Mouse (Mus musculus) limb, embryonic 10.5 days (tissue): Measurements from ENCODE around the gene Rnasel. TPM values are rescaled to one million over a fixed set of nuclear protein-coding genes. Genes with fewer than 3 reads are reported as not detected.

Experiments
- DNase-seq: peaks from one replicate; pipeline ENCODE4 v3.0.0-alpha.2; 2017; ENCODE audit warnings: low spot score
- H3K27ac ChIP-seq: fragments of 300-500 bp; sonication (generic); 2 replicates; pipeline ENCODE4 v1.5.1; 2016; ENCODE audit warnings: mild to moderate bottlenecking
- H3K27me3 ChIP-seq: fragments of 300-500 bp; sonication (generic); 2 replicates; pipeline ENCODE4 v1.6.1; 2016; ENCODE audit warnings: low read depth, mild to moderate bottlenecking; ENCODE audit not compliant: poor library complexity, severe bottlenecking
- H3K36me3 ChIP-seq: fragments of 300-500 bp; sonication (generic); 2 replicates; pipeline ENCODE4 v1.6.1; 2016; ENCODE audit warnings: mild to moderate bottlenecking, moderate library complexity
- H3K4me1 ChIP-seq: fragments of 300-500 bp; sonication (generic); 2 replicates; pipeline ENCODE4 v1.6.1; 2016
- H3K4me3 ChIP-seq: fragments of 300-500 bp; sonication (generic); 2 replicates; pipeline ENCODE4 v1.5.1; 2016; ENCODE audit warnings: mild to moderate bottlenecking, moderate library complexity
- H3K9me3 ChIP-seq: fragments of 300-500 bp; sonication (generic); replicated peaks from 2 replicates; pipeline ENCODE4 v1.6.1; 2016; ENCODE audit warnings: mild to moderate bottlenecking
- WGBS: fragments of 180-500 bp; shearing (Covaris S2); methylation state at CpG from one replicate; pipeline ENCODE4 v1.1.7; 2016; 5-methylcytosine and 5-hydroxymethylcytosine counted together
- polyA plus RNA-seq: library from polyadenylated mRNA; unstranded; fragments of >200 nt; fragmentation: Nextera tagmentation; extraction: Ambion mirVana; gene quantifications from 2 replicates; pipeline ENCODE4 v1.2.1, GENCODE M21; 2016

Rnasel gene
- 4.0 and 8.2 TPM in 2 replicates for polyA plus RNA-seq

- H3K4me3 ChIP-seq, result peak within 1 kb of the TSS; percentile 51
- 5% methylated on average over 18 of the region's 18 CpGs for WGBS
- peak; percentile 86 for DNase-seq
- no peaks in the 10 kb centered on the region for H3K36me3 ChIP-seq
- H3K27ac ChIP-seq, result peak within 1 kb of the TSS; percentile 93
- H3K9me3 ChIP-seq, result no peaks in the 10 kb centered on the region
- H3K27me3 ChIP-seq, result 0 out of 2 replicates have a peak, but pooled peaks cover 4% of the 10 kb centered on the region
- peaks cover 22% of the 10 kb centered on the region for H3K4me1 ChIP-seq
These were observed at the start of gene Rnasel for GRCm38 (mm10) chr1:153749211-153749801. Rnasel (plus strand) TSS chr1:153749426.

GRCm38 (mm10) chr1:153700448-153701063 lies 48.7 kb upstream of the Rnasel start:
- H3K4me3 ChIP-seq, result no peak overlapping the region
- H3K9me3 ChIP-seq, result no peaks in the 10 kb centered on the region
- no peaks in the 10 kb centered on the region for H3K36me3 ChIP-seq
- no peak for DNase-seq
- WGBS, result 90% methylated on average over 11 of the region's 11 CpGs
- H3K4me1 ChIP-seq, result peaks cover 68% of the 10 kb centered on the region
- H3K27ac ChIP-seq, result peak overlapping the region; percentile 56; the same call in 1 of the 2 replicates
- H3K27me3 ChIP-seq, result no peaks in the 10 kb centered on the region

- Histone ChIP-seq H3K27me3 (no peaks in the 10 kb centered on the region), H3K4me3 (no peak overlapping the region), H3K9me3 (no peaks in the 10 kb centered on the region), H3K36me3 (no peaks in the 10 kb centered on the region), H3K4me1 (peaks cover 68% of the 10 kb centered on the region), H3K27ac (peak overlapping the region; percentile 86)
- no peak for DNase-seq
- WGBS, result 93% methylated on average over 1 of the region's 1 CpGs
These were observed 47.8 kb upstream of the Rnasel start for GRCm38 (mm10) chr1:153701461-153701860.

- H3K4me1 ChIP-seq, result peaks cover 68% of the 10 kb centered on the region
- peak overlapping the region; percentile 86 for H3K27ac ChIP-seq
- WGBS, result 52% methylated on average over 8 of the region's 8 CpGs
- no peaks in the 10 kb centered on the region for H3K9me3 ChIP-seq
- no peaks in the 10 kb centered on the region for H3K36me3 ChIP-seq
- no peaks in the 10 kb centered on the region for H3K27me3 ChIP-seq
- no peak for DNase-seq
- H3K4me3 ChIP-seq, result no peak overlapping the region
These were observed 46.9 kb upstream of the Rnasel start for GRCm38 (mm10) chr1:153702166-153702852.

- Histone ChIP-seq H3K4me1 (peaks cover 62% of the 10 kb centered on the region), H3K4me3 (no peak overlapping the region), H3K27ac (peak overlapping the region; percentile 86), H3K9me3 (no peaks in the 10 kb centered on the region), H3K27me3 (no peaks in the 10 kb centered on the region), H3K36me3 (no peaks in the 10 kb centered on the region)
- no peak for DNase-seq
- 71% methylated on average over 8 of the region's 8 CpGs for WGBS
These were observed 46.3 kb upstream of the Rnasel start for GRCm38 (mm10) chr1:153702853-153703410.

- 10% methylated on average over 12 of the region's 12 CpGs for WGBS
- Histone ChIP-seq H3K9me3 (no peaks in the 10 kb centered on the region), H3K4me1 (peaks cover 59% of the 10 kb centered on the region), H3K27me3 (no peaks in the 10 kb centered on the region), H3K4me3 (peak overlapping the region; percentile 6; the same call in 1 of the 2 replicates), H3K36me3 (no peaks in the 10 kb centered on the region), H3K27ac (peak overlapping the region; percentile 86)
- peak; percentile 56 for DNase-seq
These were observed 45.7 kb upstream of the Rnasel start for GRCm38 (mm10) chr1:153703445-153703991.

- H3K4me1 ChIP-seq, result peaks cover 52% of the 10 kb centered on the region
- no peak for DNase-seq
- no peaks in the 10 kb centered on the region for H3K9me3 ChIP-seq
These were observed 45.1 kb upstream of the Rnasel start for GRCm38 (mm10) chr1:153704174-153704573.

GRCm38 (mm10) chr1:153704996-153705395 lies 44.2 kb upstream of the Rnasel start:
- no peak overlapping the region for H3K4me3 ChIP-seq
- H3K9me3 ChIP-seq, result no peaks in the 10 kb centered on the region
- H3K4me1 ChIP-seq, result peaks cover 50% of the 10 kb centered on the region
- no peaks in the 10 kb centered on the region for H3K27me3 ChIP-seq
- no peak for DNase-seq
- peak overlapping the region; percentile 26; the same call in 1 of the 2 replicates for H3K27ac ChIP-seq
- H3K36me3 ChIP-seq, result no peaks in the 10 kb centered on the region
- 13% methylated on average over 3 of the region's 3 CpGs for WGBS

More at GRCm38 (mm10) chr1:153704174-153704573, 45.1 kb upstream of the Rnasel start:
- Histone ChIP-seq H3K27ac (peak overlapping the region; percentile 86), H3K27me3 (no peaks in the 10 kb centered on the region), H3K4me3 (no peak overlapping the region), H3K36me3 (no peaks in the 10 kb centered on the region)
- 3% methylated on average over 7 of the region's 7 CpGs for WGBS

- Histone ChIP-seq H3K27me3 (no peaks in the 10 kb centered on the region), H3K9me3 (no peaks in the 10 kb centered on the region), H3K27ac (no peak overlapping the region), H3K36me3 (no peaks in the 10 kb centered on the region), H3K4me3 (no peak overlapping the region), H3K4me1 (peaks cover 25% of the 10 kb centered on the region)
- 85% methylated on average over 5 of the region's 5 CpGs for WGBS
- no peak for DNase-seq
These were observed 40.6 kb upstream of the Rnasel start for GRCm38 (mm10) chr1:153708626-153709025.

GRCm38 (mm10) chr1:153709451-153709850 lies 39.8 kb upstream of the Rnasel start:
- H3K9me3 ChIP-seq, result no peaks in the 10 kb centered on the region
- DNase-seq, result no peak
- WGBS, result 73% methylated on average over 5 of the region's 5 CpGs

GRCm38 (mm10) chr1:153711544-153712262 lies 37.5 kb upstream of the Rnasel start:
- no peaks in the 10 kb centered on the region for H3K9me3 ChIP-seq
- no peak for DNase-seq
- peaks cover 6% of the 10 kb centered on the region for H3K4me1 ChIP-seq
- H3K36me3 ChIP-seq, result no peaks in the 10 kb centered on the region
- H3K4me3 ChIP-seq, result no peak overlapping the region
- no peak overlapping the region for H3K27ac ChIP-seq
- WGBS, result 89% methylated on average over 3 of the region's 3 CpGs
- H3K27me3 ChIP-seq, result no peaks in the 10 kb centered on the region

More at GRCm38 (mm10) chr1:153709451-153709850, 39.8 kb upstream of the Rnasel start:
- Histone ChIP-seq H3K4me3 (no peak overlapping the region), H3K27ac (no peak overlapping the region), H3K27me3 (no peaks in the 10 kb centered on the region), H3K36me3 (no peaks in the 10 kb centered on the region), H3K4me1 (peaks cover 16% of the 10 kb centered on the region)

GRCm38 (mm10) chr1:153712633-153713032 lies 36.6 kb upstream of the Rnasel start:
- WGBS, result 94% methylated on average over 2 of the region's 2 CpGs
- no peaks in the 10 kb centered on the region for H3K27me3 ChIP-seq

More at GRCm38 (mm10) chr1:153712633-153713032, 36.6 kb upstream of the Rnasel start:
- H3K4me1 ChIP-seq, result peaks cover 6% of the 10 kb centered on the region
- DNase-seq, result no peak
- H3K4me3 ChIP-seq, result no peak overlapping the region
- H3K27ac ChIP-seq, result no peak overlapping the region
- H3K9me3 ChIP-seq, result no peaks in the 10 kb centered on the region
- H3K36me3 ChIP-seq, result no peaks in the 10 kb centered on the region
